Mouse (Mus musculus): Measurements from ENCODE around the gene Slc6a3.

DNA sequence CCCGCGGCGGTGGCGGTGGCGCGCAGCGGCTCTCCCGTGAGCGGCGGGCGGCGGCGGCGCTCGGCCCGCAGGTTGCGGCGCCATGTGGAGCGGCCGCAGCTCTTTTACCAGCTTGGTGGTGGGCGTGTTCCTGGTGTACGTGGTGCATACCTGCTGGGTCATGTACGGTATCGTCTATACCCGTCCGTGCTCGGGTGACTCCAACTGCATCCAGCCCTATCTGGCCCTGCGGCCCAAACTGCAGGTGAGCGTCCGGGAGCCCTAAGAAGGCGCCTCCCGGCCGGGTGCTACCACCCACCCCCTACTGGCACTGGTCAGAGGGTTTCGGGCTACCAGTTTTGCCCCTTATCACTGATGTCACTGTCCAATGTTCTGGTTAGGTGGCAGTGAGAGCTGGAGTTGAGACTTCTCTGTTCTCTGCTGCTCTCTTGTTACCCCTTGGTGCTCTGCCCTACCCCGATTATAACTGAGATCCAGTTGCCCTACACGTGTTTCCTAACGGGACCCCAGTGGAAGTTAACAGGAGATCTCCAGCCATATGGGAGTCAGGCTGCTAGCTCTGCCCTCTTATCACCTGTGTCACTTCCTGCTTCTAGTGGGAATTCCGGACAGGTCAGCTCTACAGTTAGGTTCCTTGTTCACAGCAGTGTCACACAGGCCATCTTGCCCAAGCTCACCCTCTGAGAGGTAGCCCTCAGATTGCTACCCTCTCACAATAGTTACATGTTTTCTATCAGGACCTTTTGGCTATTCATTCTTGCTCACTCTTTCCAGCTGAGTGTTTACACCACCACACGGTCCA, 67.8 kb downstream of the Slc6a3 start:
- TF ChIP-seq POLR2A (IDR thresholded peaks at IDR 0.05; ENCODE audit: insufficient read length, low read depth) (no peak), MYOD1 (IDR thresholded peaks at IDR 0.05; ENCODE audit: control insufficient read depth in 1 of 3, insufficient read length in 2 of 3, low read depth in 2 of 3) (no peak), MAX (IDR thresholded peaks at IDR 0.05; ENCODE audit: low read depth) (no peak), USF1 (IDR thresholded peaks at IDR 0.05; ENCODE audit: low read depth) (no peak), CEBPB (IDR thresholded peaks at IDR 0.05; ENCODE audit: insufficient read depth, poor library complexity, severe bottlenecking) (no peak)

Measured in myocyte (in vitro differentiated cells).